Mouse (Mus musculus) bone marrow macrophage, adult 2 months (primary cell): ENCODE measurements at regions not wholly inside any gene's neighbourhood (a gene's known extent, or its start where the extent isn't known, plus 50 kb on each side); places are given as distances from the start of the nearest gene placed in this dataset.

ENCODE experiments used
- CTCF ChIP-seq: IDR thresholded peaks from 2 replicates; pipeline ENCODE4 v1.5.1; 2012; ENCODE audit warnings: low read depth, mild to moderate bottlenecking, low read length, moderate library complexity
- POLR2A ChIP-seq: IDR thresholded peaks from 2 replicates; pipeline ENCODE4 v1.6.1; 2012; ENCODE audit warnings: mild to moderate bottlenecking, low read depth, low read length, borderline replicate concordance

GRCm38 (mm10) chr6:100502961-100503782 lies 167.8 kb downstream of the Shq1 start:
- TF ChIP-seq CTCF (no peak), POLR2A (no peak)
